Mouse (Mus musculus): ENCODE measurements around the gene Map4k2.

Gene Map4k2

GRCm38 (mm10) chr19:6315573-6315972 is 25.4 kb upstream of the Map4k2 start:
- no peak for DNase-seq (ENCODE audit: low spot score)

- no peak for DNase-seq (ENCODE audit: low spot score)
These were observed 22.8 kb upstream of the Map4k2 start for GRCm38 (mm10) chr19:6318145-6318544.

GRCm38 (mm10) chr19:6321358-6321757 is 19.6 kb upstream of the Map4k2 start:
- DNase-seq (ENCODE audit: low spot score) = no peak

GRCm38 (mm10) chr19:6321786-6322621 is 18.9 kb upstream of the Map4k2 start:
- no peak for DNase-seq (ENCODE audit: low spot score)

- DNase-seq (ENCODE audit: low spot score) = no peak
These were observed 16.2 kb upstream of the Map4k2 start for GRCm38 (mm10) chr19:6324751-6325150.

- DNase-seq (ENCODE audit: low spot score) = no peak
These were observed 9.8 kb upstream of the Map4k2 start for GRCm38 (mm10) chr19:6331178-6331577.

- peak; percentile 87 for DNase-seq (ENCODE audit: low spot score)
These were observed 9.0 kb upstream of the Map4k2 start for GRCm38 (mm10) chr19:6331719-6332516.

GRCm38 (mm10) chr19:6333761-6334595 is 7.0 kb upstream of the Map4k2 start:
- DNase-seq (ENCODE audit: low spot score) = no peak

- peak; percentile 97 for DNase-seq (ENCODE audit: low spot score)
These were observed 6.1 kb upstream of the Map4k2 start, which contains the start of gene Men1 for GRCm38 (mm10) chr19:6334673-6335457. Men1 (plus strand) TSS chr19:6334979.

GRCm38 (mm10) chr19:6335458-6335827 is 5.5 kb upstream of the Map4k2 start:
- no peak for DNase-seq (ENCODE audit: low spot score)

- no peak for DNase-seq (ENCODE audit: low spot score)
These were observed 4.0 kb upstream of the Map4k2 start for GRCm38 (mm10) chr19:6336920-6337319.

- DNase-seq (ENCODE audit: low spot score) = no peak
These were observed 2.8 kb upstream of the Map4k2 start for GRCm38 (mm10) chr19:6338171-6338570.

- DNase-seq (ENCODE audit: low spot score) = no peak
These were observed 2.2 kb upstream of the Map4k2 start for GRCm38 (mm10) chr19:6338716-6339115.

GRCm38 (mm10) chr19:6339191-6339590 is 1.7 kb upstream of the Map4k2 start:
- DNase-seq (ENCODE audit: low spot score) = no peak

GRCm38 (mm10) chr19:6339890-6340504 is 938 bp upstream of the Map4k2 start:
- no peak for DNase-seq (ENCODE audit: low spot score)

GRCm38 (mm10) chr19:6341453-6342077 is 630 bp downstream of the Map4k2 start:
- no peak for DNase-seq (ENCODE audit: low spot score)

GRCm38 (mm10) chr19:6342276-6342933 is 1.5 kb downstream of the Map4k2 start:
- DNase-seq (ENCODE audit: low spot score) = no peak

- DNase-seq (ENCODE audit: low spot score) = no peak
These were observed 2.4 kb downstream of the Map4k2 start for GRCm38 (mm10) chr19:6343066-6343925.

- no peak for DNase-seq (ENCODE audit: low spot score)
These were observed 3.1 kb downstream of the Map4k2 start for GRCm38 (mm10) chr19:6343996-6344395.

All from retina, embryonic 14.5 days (tissue).